Comparison of ENCODE assay signal across 9 mouse cellular contexts in the genomic region with DNA sequence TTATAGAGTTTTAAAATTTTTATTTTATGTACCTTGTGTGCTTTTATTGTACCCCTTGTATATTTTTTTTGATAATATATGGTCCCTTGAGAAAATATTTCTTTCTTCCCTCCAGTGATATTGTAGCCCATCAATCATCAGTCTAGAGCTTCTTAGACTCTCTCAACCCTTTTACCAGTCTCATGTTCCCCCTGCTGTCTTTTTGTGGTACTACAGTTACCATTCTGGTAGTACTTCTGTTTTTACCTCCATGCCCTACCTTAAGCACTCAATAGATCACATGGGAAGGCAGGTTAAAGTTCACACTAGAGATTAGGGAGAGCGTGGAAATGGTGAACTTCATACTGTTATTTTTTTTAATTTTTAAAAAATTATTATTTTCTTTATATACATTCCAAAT. TPM values are rescaled to one million over a fixed set of nuclear protein-coding genes. Genes with fewer than 3 reads are reported as not detected.
DNase-seq lines count a peak whose midpoint lies in the region; ATAC-seq and TF ChIP-seq lines count a peak whose summit lies in the region.
"Had no signal": no experiment of that assay in that cellular context is flagged by ENCODE, and none has a peak within 500 bp of the region (broad histone marks: within the 10 kb centered on the region; RNA-seq: fewer than 3 reads in every experiment).

No protein-coding gene starts in this region.

- 24% methylated on average over 1 of the region's 1 CpGs for WGBS in hindbrain, embryonic 15.5 days

- H3K9me3 ChIP-seq in E14TG2a.4 (ENCODE audit: low read length), result no peaks in the 10 kb centered on the region
- no peaks in the 10 kb centered on the region for H3K9me3 ChIP-seq in hindbrain, embryonic 15.5 days
- H3K9me3 ChIP-seq: limb, embryonic 15.5 days had no signal

- DNase-seq in heart, adult 8-10 months (ENCODE audit: low spot score), result peak; percentile 11
- no peak for DNase-seq in heart, adult 11 months
- peak; percentile 62 for DNase-seq in mesoderm, embryonic 11.5 days (ENCODE audit: low read depth, low spot score)
- DNase-seq in gastrocnemius, postnatal 10 days, result no peak
- DNase-seq in frontal cortex, postnatal 14 days (ENCODE audit: low spot score in 2 of 2), result no peak

- H3K9ac ChIP-seq in hindbrain, embryonic 15.5 days, result no peak overlapping the region
- H3K9ac ChIP-seq: limb, embryonic 15.5 days had no signal

- TF ChIP-seq CTCF in E14TG2a.4 (conservative IDR thresholded peaks at IDR 0.05; ENCODE audit: low read length), result peak; percentile 74

- no peak overlapping the region for H3K27ac ChIP-seq in hindbrain, embryonic 15.5 days (replicated peaks)
- H3K27ac ChIP-seq: limb, embryonic 15.5 days had no signal

- H3K4me1 ChIP-seq in E14TG2a.4 (replicated peaks; ENCODE audit: low read depth, low read length), result no peaks in the 10 kb centered on the region
- no peaks in the 10 kb centered on the region for H3K4me1 ChIP-seq in hindbrain, embryonic 15.5 days (replicated peaks)
- H3K4me1 ChIP-seq: limb, embryonic 15.5 days had no signal

- H3K4me2 ChIP-seq in hindbrain, embryonic 15.5 days, result no peak overlapping the region
- H3K4me2 ChIP-seq: limb, embryonic 15.5 days had no signal

- no peaks in the 10 kb centered on the region for H3K36me3 ChIP-seq in E14TG2a.4 (ENCODE audit: insufficient read depth, low read length)
- no peaks in the 10 kb centered on the region for H3K36me3 ChIP-seq in hindbrain, embryonic 15.5 days
- H3K36me3 ChIP-seq: limb, embryonic 15.5 days had no signal

- H3K27me3 ChIP-seq in E14TG2a.4 (ENCODE audit: insufficient read depth, low read length), result no peaks in the 10 kb centered on the region
- no peaks in the 10 kb centered on the region for H3K27me3 ChIP-seq in hindbrain, embryonic 15.5 days
- H3K27me3 ChIP-seq: limb, embryonic 15.5 days had no signal

- H3K4me3 ChIP-seq in E14TG2a.4 (replicated peaks; ENCODE audit: low read length), result no peak overlapping the region
- no peak overlapping the region for H3K4me3 ChIP-seq in hindbrain, embryonic 15.5 days
- H3K4me3 ChIP-seq: limb, embryonic 15.5 days had no signal

- ATAC-seq in common myeloid progenitor, adult 5-6 weeks (replicated peaks; ENCODE audit: low read depth, poor library complexity, severe bottlenecking), result peak; percentile 95
- ATAC-seq in hindbrain, embryonic 15.5 days (ENCODE audit: low FRiP score, low read depth), result peak; percentile 79; the same call in 1 of the 2 replicates

RNA-seq across cellular contexts. Expression of gene Olfr571, which starts 2.3 kb away (rescaled TPM):
- total RNA-seq in heart, adult 8-10 months (2022), result not detected
- total RNA-seq in common myeloid progenitor, adult 5-6 weeks (2017), result not detected in 2 replicates
- not detected in 2 replicates for polyA plus RNA-seq in hindbrain, embryonic 15.5 days (2015; fragmentation: Nextera tagmentation; extraction: Ambion mirVana)
- total RNA-seq in gastrocnemius, postnatal 10 days (2021), result not detected
- polyA plus RNA-seq: limb, embryonic 15.5 days had no signal

RNA-seq across cellular contexts. Expression of gene Olfr572, which starts 4.6 kb away (rescaled TPM):
- total RNA-seq in heart, adult 8-10 months (2022), result not detected
- total RNA-seq in common myeloid progenitor, adult 5-6 weeks (2017), result not detected in 2 replicates
- polyA plus RNA-seq in hindbrain, embryonic 15.5 days (2015; fragmentation: Nextera tagmentation; extraction: Ambion mirVana), result not detected in 2 replicates
- total RNA-seq in gastrocnemius, postnatal 10 days (2021), result not detected
- polyA plus RNA-seq: limb, embryonic 15.5 days had no signal

RNA-seq across cellular contexts. Expression of gene Olfr573-ps1, which starts 22.7 kb away (rescaled TPM):
- total RNA-seq in heart, adult 8-10 months (2022), result not detected
- not detected in 2 replicates for total RNA-seq in common myeloid progenitor, adult 5-6 weeks (2017)
- polyA plus RNA-seq in hindbrain, embryonic 15.5 days (2015; fragmentation: Nextera tagmentation; extraction: Ambion mirVana), result not detected in 2 replicates
- not detected for total RNA-seq in gastrocnemius, postnatal 10 days (2021)
- polyA plus RNA-seq: limb, embryonic 15.5 days had no signal

RNA-seq across cellular contexts. Expression of gene Olfr570, which starts 25.3 kb away (rescaled TPM):
- not detected for total RNA-seq in heart, adult 8-10 months (2022)
- not detected in 2 replicates for total RNA-seq in common myeloid progenitor, adult 5-6 weeks (2017)
- polyA plus RNA-seq in hindbrain, embryonic 15.5 days (2015; fragmentation: Nextera tagmentation; extraction: Ambion mirVana), result 0.14 TPM in 1 of 2 replicates, not detected in the other
- not detected for total RNA-seq in gastrocnemius, postnatal 10 days (2021)
- polyA plus RNA-seq: limb, embryonic 15.5 days had no signal

RNA-seq across cellular contexts. Expression of gene Olfr574, which starts 28.6 kb away (rescaled TPM):
- not detected for total RNA-seq in heart, adult 8-10 months (2022)
- not detected in 2 replicates for total RNA-seq in common myeloid progenitor, adult 5-6 weeks (2017)
- polyA plus RNA-seq in hindbrain, embryonic 15.5 days (2015; fragmentation: Nextera tagmentation; extraction: Ambion mirVana), result not detected in 2 replicates
- not detected for total RNA-seq in gastrocnemius, postnatal 10 days (2021)
- polyA plus RNA-seq: limb, embryonic 15.5 days had no signal

Comparison
In these comparisons a context has a peak if more than half of its experiments do, and no peak if none do; other contexts are left out.
1. DNase-seq: peak in heart, adult 8-10 months (single experiment) and mesoderm, embryonic 11.5 days (single experiment); none in heart, adult 11 months (single experiment), gastrocnemius, postnatal 10 days (single experiment) and frontal cortex, postnatal 14 days (0 of 2).